Mouse (Mus musculus): ENCODE measurements around the gene Stx2. TPM values are rescaled to one million over a fixed set of nuclear protein-coding genes. Genes with fewer than 3 reads are reported as not detected.

Gene Stx2
- polyA plus RNA-seq, 1 experiment from 2014 or later: 33.0 TPM

- Histone ChIP-seq H3K4me2 (ENCODE audit: low read length) (no peak overlapping the region), H3K27ac (no peak overlapping the region), H3K36me3 (ENCODE audit: insufficient read depth, low read length) (no peaks in the 10 kb centered on the region), H3K4me3 (replicated peaks; ENCODE audit: low read depth, low read length) (no peak overlapping the region), H3K27me3 (ENCODE audit: insufficient read depth, low read length) (no peaks in the 10 kb centered on the region), H3K9ac (ENCODE audit: low read depth, low read length) (no peak overlapping the region), H3K9me3 (replicated peaks; ENCODE audit: low read length) (no peaks in the 10 kb centered on the region), H3K4me1 (replicated peaks; ENCODE audit: insufficient read depth, low read length) (peaks cover 6% of the 10 kb centered on the region; the same call in 1 of the 2 replicates)
- WGBS: 84% methylated on average over 3 of the region's 3 CpGs
- ATAC-seq (replicated peaks; ENCODE audit: low FRiP score, low read depth): no peak
- DNase-seq (ENCODE audit: low spot score): no peak
- no peak for TF ChIP-seq CTCF (IDR thresholded peaks at IDR 0.05; ENCODE audit: low read depth)
Observed at GRCm38 (mm10) chr5:129015020-129015419, 6.6 kb upstream of the Stx2 start.

GRCm38 (mm10) chr5:129010937-129011336 is 2.6 kb upstream of the Stx2 start:
- peaks cover 14% of the 10 kb centered on the region for H3K4me1 ChIP-seq (replicated peaks; ENCODE audit: insufficient read depth, low read length)
- ATAC-seq (replicated peaks; ENCODE audit: low FRiP score, low read depth) (no peak), DNase-seq (ENCODE audit: low spot score) (no peak)
- H3K36me3 ChIP-seq (ENCODE audit: insufficient read depth, low read length): no peaks in the 10 kb centered on the region
- no peak overlapping the region for H3K9ac ChIP-seq (ENCODE audit: low read depth, low read length)
- H3K9me3 ChIP-seq (replicated peaks; ENCODE audit: low read length): no peaks in the 10 kb centered on the region
- no peaks in the 10 kb centered on the region for H3K27me3 ChIP-seq (ENCODE audit: insufficient read depth, low read length)
- TF ChIP-seq CTCF (IDR thresholded peaks at IDR 0.05; ENCODE audit: low read depth): no peak
- 82% methylated on average over 2 of the region's 2 CpGs for WGBS
- no peak overlapping the region for H3K4me2 ChIP-seq (ENCODE audit: low read length)
- H3K4me3 ChIP-seq (replicated peaks; ENCODE audit: low read depth, low read length): no peak overlapping the region
- H3K27ac ChIP-seq: no peak overlapping the region

- H3K9ac ChIP-seq (ENCODE audit: low read depth, low read length): no peak overlapping the region
- no peak overlapping the region for H3K4me2 ChIP-seq (ENCODE audit: low read length)
- no peaks in the 10 kb centered on the region for H3K9me3 ChIP-seq (replicated peaks; ENCODE audit: low read length)
- no peaks in the 10 kb centered on the region for H3K36me3 ChIP-seq (ENCODE audit: insufficient read depth, low read length)
- H3K4me3 ChIP-seq (replicated peaks; ENCODE audit: low read depth, low read length): no peak overlapping the region
- DNase-seq (ENCODE audit: low spot score) (no peak), ATAC-seq (replicated peaks; ENCODE audit: low FRiP score, low read depth) (no peak)
- WGBS: 65% methylated on average over 3 of the region's 3 CpGs
- no peaks in the 10 kb centered on the region for H3K27me3 ChIP-seq (ENCODE audit: insufficient read depth, low read length)
- no peak overlapping the region for H3K27ac ChIP-seq
- no peak for TF ChIP-seq CTCF (IDR thresholded peaks at IDR 0.05; ENCODE audit: low read depth)
- peaks cover 14% of the 10 kb centered on the region for H3K4me1 ChIP-seq (replicated peaks; ENCODE audit: insufficient read depth, low read length)
Observed at GRCm38 (mm10) chr5:129009577-129009976, 1.2 kb upstream of the Stx2 start.

- no peaks in the 10 kb centered on the region for H3K27me3 ChIP-seq (ENCODE audit: insufficient read depth, low read length)
- H3K27ac ChIP-seq: peak overlapping the region; percentile 40; the same call in 1 of the 2 replicates
- H3K9ac ChIP-seq (ENCODE audit: low read depth, low read length): peak overlapping the region; percentile 76
- peak overlapping the region; percentile 83 for H3K4me3 ChIP-seq (replicated peaks; ENCODE audit: low read depth, low read length)
- H3K36me3 ChIP-seq (ENCODE audit: insufficient read depth, low read length): no peaks in the 10 kb centered on the region
- no peak for TF ChIP-seq CTCF (IDR thresholded peaks at IDR 0.05; ENCODE audit: low read depth)
- ATAC-seq (replicated peaks; ENCODE audit: low FRiP score, low read depth) (no peak; the same call in 1 of the 2 replicates), DNase-seq (ENCODE audit: low spot score) (no peak)
- peak overlapping the region; percentile 86 for H3K4me2 ChIP-seq (ENCODE audit: low read length)
- under 1% methylated on average over 18 of the region's 18 CpGs for WGBS
- no peaks in the 10 kb centered on the region for H3K9me3 ChIP-seq (replicated peaks; ENCODE audit: low read length)
- peaks cover 14% of the 10 kb centered on the region for H3K4me1 ChIP-seq (replicated peaks; ENCODE audit: insufficient read depth, low read length)
Observed at GRCm38 (mm10) chr5:129008008-129008407, 366 bp downstream of the Stx2 start.

GRCm38 (mm10) chr5:129007105-129007957 is 1.0 kb downstream of the Stx2 start:
- peak overlapping the region; percentile 83 for H3K4me3 ChIP-seq (replicated peaks; ENCODE audit: low read depth, low read length)
- H3K4me1 ChIP-seq (replicated peaks; ENCODE audit: insufficient read depth, low read length): peaks cover 14% of the 10 kb centered on the region
- no peaks in the 10 kb centered on the region for H3K27me3 ChIP-seq (ENCODE audit: insufficient read depth, low read length)
- TF ChIP-seq CTCF (IDR thresholded peaks at IDR 0.05; ENCODE audit: low read depth): no peak
- no peak for ATAC-seq (replicated peaks; ENCODE audit: low FRiP score, low read depth)
- peak overlapping the region; percentile 40; the same call in 1 of the 2 replicates for H3K27ac ChIP-seq
- H3K9ac ChIP-seq (ENCODE audit: low read depth, low read length): peak overlapping the region; percentile 76
- H3K4me2 ChIP-seq (ENCODE audit: low read length): peak overlapping the region; percentile 86
- WGBS: 52% methylated on average over 13 of the region's 14 CpGs
- no peaks in the 10 kb centered on the region for H3K9me3 ChIP-seq (replicated peaks; ENCODE audit: low read length)
- DNase-seq (ENCODE audit: low spot score): no peak
- no peaks in the 10 kb centered on the region for H3K36me3 ChIP-seq (ENCODE audit: insufficient read depth, low read length)

GRCm38 (mm10) chr5:129006031-129006788 is 2.2 kb downstream of the Stx2 start:
- 0 out of 2 replicates have a peak overlapping the region, but pooled peaks have one; percentile 4 for H3K4me3 ChIP-seq (replicated peaks; ENCODE audit: low read depth, low read length)
- peak overlapping the region; percentile 86 for H3K4me2 ChIP-seq (ENCODE audit: low read length)

More at GRCm38 (mm10) chr5:129006031-129006788, 2.2 kb downstream of the Stx2 start:
- no peaks in the 10 kb centered on the region for H3K27me3 ChIP-seq (ENCODE audit: insufficient read depth, low read length)
- TF ChIP-seq CTCF (IDR thresholded peaks at IDR 0.05; ENCODE audit: low read depth): no peak; the same call in 1 of the 2 replicates
- peak overlapping the region; percentile 37 for H3K27ac ChIP-seq
- 61% methylated on average over 18 of the region's 18 CpGs for WGBS
- 0 out of 2 replicates have a peak overlapping the region, but pooled peaks have one; percentile 10 for H3K9ac ChIP-seq (ENCODE audit: low read depth, low read length)
- no peaks in the 10 kb centered on the region for H3K36me3 ChIP-seq (ENCODE audit: insufficient read depth, low read length)
- no peak for ATAC-seq (replicated peaks; ENCODE audit: low FRiP score, low read depth)
- DNase-seq (ENCODE audit: low spot score): peak; percentile 39
- H3K9me3 ChIP-seq (replicated peaks; ENCODE audit: low read length): no peaks in the 10 kb centered on the region
- peaks cover 14% of the 10 kb centered on the region for H3K4me1 ChIP-seq (replicated peaks; ENCODE audit: insufficient read depth, low read length)
